9 mouse cellular contexts compared by ENCODE assay signal in the genomic region with DNA sequence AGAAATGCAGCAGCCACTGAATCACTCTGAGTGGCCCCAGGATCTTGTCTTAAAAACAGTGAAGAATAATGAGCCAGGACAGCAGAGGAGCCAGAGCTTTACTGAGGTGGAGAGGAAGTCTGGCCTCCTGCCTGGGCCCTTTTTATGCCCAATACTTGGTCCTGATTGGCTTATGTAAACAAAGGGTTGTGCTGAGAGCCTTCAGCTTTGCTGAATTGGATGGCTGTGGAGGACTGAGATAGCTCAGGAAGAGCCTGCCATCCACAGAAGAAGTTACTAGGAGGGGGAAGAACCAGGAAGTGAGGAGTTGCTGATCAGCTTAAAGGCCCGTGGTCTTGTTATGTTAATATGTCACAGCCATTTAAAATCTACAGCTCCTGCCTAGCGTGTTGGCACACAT. TPM values are rescaled to one million over a fixed set of nuclear protein-coding genes. Genes with fewer than 3 reads are reported as not detected.
DNase-seq lines count a peak whose midpoint lies in the region; TF ChIP-seq lines count a peak whose summit lies in the region.
"Had no signal": no experiment of that assay in that cellular context is flagged by ENCODE, and none has a peak within 500 bp of the region (broad histone marks: within the 10 kb centered on the region; RNA-seq: fewer than 3 reads in every experiment).

No protein-coding gene starts in this region.

- intact Hi-C loops in heart, postnatal 36 days (cut with DNase I): no loop called here

- H3K4me3 ChIP-seq in layer of hippocampus, adult 2 months: no peak overlapping the region
- no peak overlapping the region for H3K4me3 ChIP-seq in bone marrow macrophage, adult 2 months (ENCODE audit: insufficient read depth, low read length)

- H3K4me1 ChIP-seq in bone marrow macrophage, adult 2 months (ENCODE audit: control insufficient read depth, insufficient read depth, low read length): peaks cover 34% of the 10 kb centered on the region

- peak overlapping the region; percentile 43; the same call in 1 of the 2 replicates for H3K27ac ChIP-seq in layer of hippocampus, adult 2 months
- peak overlapping the region; percentile 58 for H3K27ac ChIP-seq in bone marrow macrophage, adult 2 months (ENCODE audit: insufficient read depth, low read depth, low read length)
- H3K27ac ChIP-seq: macrophage had no signal

- DNase-seq in layer of hippocampus, adult 2 months (ENCODE audit: low spot score in 2 of 2): no peak
- DNase-seq in layer of hippocampus, adult 9-11 months: no peak
- peak; percentile 25 to 41 for DNase-seq in heart, postnatal 36 days
- DNase-seq in lung, postnatal 4 days: peak; percentile 16 to 40
- no peak for DNase-seq in layer of hippocampus, adult 11-12 months (ENCODE audit: low spot score)
- no peak for DNase-seq in left cerebral cortex, adult 18-20 months (ENCODE audit: low spot score in 2 of 2)
- no peak for DNase-seq in spleen, postnatal 36 days (ENCODE audit: low spot score in 2 of 2)

- TF ChIP-seq CTCF in layer of hippocampus, adult 2 months (conservative IDR thresholded peaks at IDR 0.05): no peak
- no peak for TF ChIP-seq CTCF in bone marrow macrophage, adult 2 months (IDR thresholded peaks at IDR 0.05; ENCODE audit: low read depth, low read length)

- TF ChIP-seq POLR2A in bone marrow macrophage, adult 2 months (IDR thresholded peaks at IDR 0.05; ENCODE audit: borderline replicate concordance, low read depth, low read length): no peak

RNA-seq across cellular contexts. Expression of gene R3hdm2, which starts 46.5 kb away (rescaled TPM):
- 100 to 1,000 TPM; 153 to 170 TPM for total RNA-seq in layer of hippocampus, adult 2 months (2021)
- 134 and 144 TPM in 2 replicates for polyA plus RNA-seq in bone marrow macrophage, adult 2 months (2012; ENCODE audit: insufficient read depth, insufficient read length, missing spikeins)
- 100 to 1,000 TPM; 150 to 169 TPM for total RNA-seq in heart, postnatal 36 days (2021)
- total RNA-seq in left cerebral cortex, adult 18-20 months (2021): 100 to 1,000 TPM; 317 to 326 TPM

RNA-seq across cellular contexts. Expression of gene Inhbc, which starts 56.4 kb away (rescaled TPM):
- total RNA-seq in layer of hippocampus, adult 2 months (2021): not detected
- polyA plus RNA-seq in bone marrow macrophage, adult 2 months (2012; ENCODE audit: insufficient read depth, insufficient read length, missing spikeins): not detected in 2 replicates
- total RNA-seq in heart, postnatal 36 days (2021): not detected
- not detected for total RNA-seq in left cerebral cortex, adult 18-20 months (2021)
- polyA plus RNA-seq: macrophage had no signal

Comparison
In these comparisons a context has a peak if more than half of its experiments do, and no peak if none do; other contexts are left out.
1. DNase-seq: peak in heart, postnatal 36 days (2 of 2) and lung, postnatal 4 days (2 of 2); none in layer of hippocampus, adult 2 months (0 of 2), layer of hippocampus, adult 9-11 months (single experiment), layer of hippocampus, adult 11-12 months (single experiment), left cerebral cortex, adult 18-20 months (0 of 2) and spleen, postnatal 36 days (0 of 2).